Mouse (Mus musculus) MEL (cell line): ENCODE measurements around the gene Phf8. TPM values are rescaled to one million over a fixed set of nuclear protein-coding genes. Genes with fewer than 3 reads are reported as not detected.

Experiments used
- DNase-seq: peaks from one replicate; pipeline ENCODE4 v3.0.0; 2011; ENCODE audit warnings: low read depth, low spot score
- H3K27ac ChIP-seq: 2 replicates; pipeline ENCODE4 v1.5.1; 2012; ENCODE audit warnings: low read depth, mild to moderate bottlenecking, control low read depth, low read length, moderate library complexity; ENCODE audit not compliant: control insufficient read depth
- H3K27me3 ChIP-seq, 2 experiments: fragments of 150-350 bp in 1 of 2; sonication (generic) in 1 of 2; 2 replicates each; pipeline ENCODE4 v1.6.1; 2012; ENCODE audit warnings: low read length in 2 of 2, mild to moderate bottlenecking in 2 of 2, improper control_type of control experiment in 1 of 2, moderate library complexity in 1 of 2; ENCODE audit not compliant: insufficient read depth in 2 of 2, control insufficient read depth in 1 of 2
- H3K36me3 ChIP-seq, 2 experiments: 2 replicates each; pipeline ENCODE4 v1.6.1; 2012 to 2014; ENCODE audit warnings: low read length in 2 of 2, improper control_type of control experiment in 1 of 2, inconsistent platforms in 1 of 2, mild to moderate bottlenecking in 1 of 2; ENCODE audit not compliant: insufficient read depth in 2 of 2, control insufficient read depth in 1 of 2
- H3K4me1 ChIP-seq, 2 experiments: fragments of 150-350 bp in 1 of 2; sonication (generic) in 1 of 2; 2 replicates each; pipeline ENCODE4 v1.6.1; 2012; ENCODE audit warnings: low read length in 2 of 2, improper control_type of control experiment in 1 of 2, mild to moderate bottlenecking in 1 of 2; ENCODE audit not compliant: insufficient read depth in 2 of 2, control insufficient read depth in 1 of 2
- H3K4me3 ChIP-seq, 2 experiments: fragments of 150-350 bp in 1 of 2; sonication (generic) in 1 of 2; 2 replicates each; pipeline ENCODE4 v1.5.1; 2012; ENCODE audit warnings: low read depth in 2 of 2, low read length in 2 of 2, mild to moderate bottlenecking in 2 of 2, moderate library complexity in 2 of 2, control low read depth in 1 of 2, improper control_type of control experiment in 1 of 2; ENCODE audit not compliant: control insufficient read depth in 1 of 2, insufficient read depth in 1 of 2
- H3K79me2 ChIP-seq: 2 replicates; pipeline ENCODE4 v1.6.1; 2012; ENCODE audit warnings: mild to moderate bottlenecking, low read length, moderate library complexity; ENCODE audit not compliant: control insufficient read depth, poor library complexity, insufficient read depth
- H3K9ac ChIP-seq: 2 replicates; pipeline ENCODE4 v1.6.1; 2012; ENCODE audit warnings: low read depth, mild to moderate bottlenecking, control low read depth, low read length, moderate library complexity; ENCODE audit not compliant: control insufficient read depth, poor library complexity, severe bottlenecking
- H3K9me3 ChIP-seq: fragments of 150-350 bp; sonication (generic); replicated peaks from 2 replicates; pipeline ENCODE4 v1.6.1; 2012; ENCODE audit warnings: mild to moderate bottlenecking, low read length, improper control_type of control experiment, moderate library complexity; ENCODE audit not compliant: insufficient read depth
- BHLHE40 ChIP-seq: IDR thresholded peaks from 2 replicates; pipeline ENCODE4 v1.6.1; 2012; ENCODE audit warnings: low read depth, mild to moderate bottlenecking, inconsistent platforms, low read length, improper control_type of control experiment, borderline replicate concordance
- CHD1 ChIP-seq: IDR thresholded peaks from 2 replicates; pipeline ENCODE4 v1.6.1; 2012; ENCODE audit warnings: low read depth, mild to moderate bottlenecking, inconsistent platforms, low read length, improper control_type of control experiment
- CHD2 ChIP-seq: IDR thresholded peaks from 2 replicates; pipeline ENCODE4 v1.6.1; 2011; ENCODE audit warnings: low read length, improper control_type of control experiment
- CTCF ChIP-seq, 3 experiments: IDR thresholded peaks in 2 of 3; conservative IDR thresholded peaks in 1 of 3; 2 replicates each; pipeline ENCODE4 v1.5.1; 2011 to 2012; ENCODE audit warnings: low read length in 3 of 3, low read depth in 2 of 3, mild to moderate bottlenecking in 2 of 3, improper control_type of control experiment in 1 of 3, inconsistent platforms in 1 of 3, mixed read lengths in 1 of 3, moderate library complexity in 1 of 3; ENCODE audit not compliant: control insufficient read depth in 1 of 3, insufficient read depth in 1 of 3, poor library complexity in 1 of 3, severe bottlenecking in 1 of 3
- E2F4 ChIP-seq: IDR thresholded peaks from 2 replicates; pipeline ENCODE4 v1.6.1; 2011; ENCODE audit warnings: low read depth, low read length, improper control_type of control experiment, borderline replicate concordance
- ELF1 ChIP-seq: IDR thresholded peaks from 2 replicates; pipeline ENCODE4 v1.6.1; 2014; ENCODE audit warnings: low read depth, mild to moderate bottlenecking, inconsistent platforms, low read length, improper control_type of control experiment, moderate library complexity
- EP300 ChIP-seq, 2 experiments: IDR thresholded peaks; 2 replicates each; pipeline ENCODE4 v1.6.1; 2011; ENCODE audit warnings: improper control_type of control experiment in 2 of 2, low read length in 2 of 2, low read depth in 1 of 2, mild to moderate bottlenecking in 1 of 2
- ETS1 ChIP-seq: IDR thresholded peaks from 2 replicates; pipeline ENCODE4 v1.6.1; 2012; ENCODE audit warnings: low read depth, mild to moderate bottlenecking, inconsistent platforms, low read length, improper control_type of control experiment, moderate library complexity
- GABPA ChIP-seq: IDR thresholded peaks from 2 replicates; pipeline ENCODE4 v1.6.1; 2012; ENCODE audit warnings: low read depth, mild to moderate bottlenecking, inconsistent platforms, low read length, improper control_type of control experiment, moderate library complexity
- GATA1 ChIP-seq: IDR thresholded peaks from 2 replicates; pipeline ENCODE4 v1.6.1; 2011; ENCODE audit warnings: low read depth, low read length, improper control_type of control experiment
- HCFC1 ChIP-seq: IDR thresholded peaks from 2 replicates; pipeline ENCODE4 v1.6.1; 2012; ENCODE audit warnings: low read depth, mild to moderate bottlenecking, inconsistent platforms, low read length, improper control_type of control experiment, moderate library complexity
- JUND ChIP-seq: IDR thresholded peaks from 2 replicates; pipeline ENCODE4 v1.6.1; 2011; ENCODE audit warnings: low read depth, mild to moderate bottlenecking, improper control_type of control experiment, low read length
- KAT2A ChIP-seq: conservative IDR thresholded peaks from 2 replicates; pipeline ENCODE4 v1.6.1; 2012; ENCODE audit warnings: low read depth, low read length, improper control_type of control experiment, inconsistent platforms
- MAFK ChIP-seq: IDR thresholded peaks from 2 replicates; pipeline ENCODE4 v1.6.1; 2011; ENCODE audit warnings: low read depth, mild to moderate bottlenecking, low read length, improper control_type of control experiment, borderline replicate concordance
- MAX ChIP-seq: IDR thresholded peaks from 2 replicates; pipeline ENCODE4 v1.6.1; 2011; ENCODE audit warnings: low read length, improper control_type of control experiment
- MAZ ChIP-seq: IDR thresholded peaks from 2 replicates; pipeline ENCODE4 v1.6.1; 2012; ENCODE audit warnings: low read depth, mild to moderate bottlenecking, inconsistent platforms, low read length, improper control_type of control experiment
- MEF2A ChIP-seq: IDR thresholded peaks from 2 replicates; pipeline ENCODE4 v1.6.1; 2014; ENCODE audit warnings: low read depth, mild to moderate bottlenecking, inconsistent platforms, low read length, improper control_type of control experiment; ENCODE audit not compliant: poor library complexity, insufficient replicate concordance, severe bottlenecking; ENCODE audit errors: extremely low read depth
- MXI1 ChIP-seq: IDR thresholded peaks from 2 replicates; pipeline ENCODE4 v1.6.1; 2011; ENCODE audit warnings: mild to moderate bottlenecking, low read depth, low read length, improper control_type of control experiment
- MYB ChIP-seq: IDR thresholded peaks from 2 replicates; pipeline ENCODE4 v1.6.1; 2011; ENCODE audit warnings: mild to moderate bottlenecking, low read depth, low read length, improper control_type of control experiment
- MYC ChIP-seq: IDR thresholded peaks from 2 replicates; pipeline ENCODE4 v1.6.1; 2011; ENCODE audit warnings: low read depth, mild to moderate bottlenecking, low read length, improper control_type of control experiment, moderate library complexity
- NELFE ChIP-seq: IDR thresholded peaks from 2 replicates; pipeline ENCODE4 v1.6.1; 2011; ENCODE audit warnings: low read depth, low read length, improper control_type of control experiment
- NRF1 ChIP-seq: IDR thresholded peaks from 2 replicates; pipeline ENCODE4 v1.6.1; 2014; ENCODE audit warnings: low read depth, mild to moderate bottlenecking, inconsistent platforms, low read length, improper control_type of control experiment, moderate library complexity; ENCODE audit not compliant: poor library complexity, insufficient read depth, severe bottlenecking
- POLR2A ChIP-seq, 2 experiments: IDR thresholded peaks; 2 replicates each; pipeline ENCODE4 v1.6.1; 2011 to 2012; ENCODE audit warnings: low read length in 2 of 2, mild to moderate bottlenecking in 2 of 2, control low read depth in 1 of 2, improper control_type of control experiment in 1 of 2, low read depth in 1 of 2, moderate library complexity in 1 of 2; ENCODE audit not compliant: control insufficient read depth in 1 of 2, insufficient read depth in 1 of 2, poor library complexity in 1 of 2
- POLR2AphosphoS2 ChIP-seq: IDR thresholded peaks from 2 replicates; pipeline ENCODE4 v1.6.1; 2011; ENCODE audit warnings: low read length, improper control_type of control experiment
- POLR2AphosphoS5 ChIP-seq: IDR thresholded peaks from 2 replicates; pipeline ENCODE4 v1.6.1; 2012; ENCODE audit warnings: low read depth, borderline replicate concordance, mild to moderate bottlenecking, inconsistent platforms, low read length, moderate library complexity, mixed read lengths
- RAD21 ChIP-seq: IDR thresholded peaks from 2 replicates; pipeline ENCODE4 v1.6.1; 2011; ENCODE audit warnings: mild to moderate bottlenecking, low read depth, low read length, improper control_type of control experiment
- RCOR1 ChIP-seq: IDR thresholded peaks from 2 replicates; pipeline ENCODE4 v1.6.1; 2012; ENCODE audit warnings: low read depth, mild to moderate bottlenecking, inconsistent platforms, low read length, improper control_type of control experiment
- SIN3A ChIP-seq: IDR thresholded peaks from 2 replicates; pipeline ENCODE4 v1.6.1; 2012; ENCODE audit warnings: low read length, improper control_type of control experiment, inconsistent platforms
- SMC3 ChIP-seq: IDR thresholded peaks from 2 replicates; pipeline ENCODE4 v1.6.1; 2011; ENCODE audit warnings: low read depth, low read length, improper control_type of control experiment
- TBP ChIP-seq: IDR thresholded peaks from 2 replicates; pipeline ENCODE4 v1.8.0; 2011; ENCODE audit warnings: low read depth, low read length, improper control_type of control experiment
- TCF12 ChIP-seq: IDR thresholded peaks from 2 replicates; pipeline ENCODE4 v1.6.1; 2014; ENCODE audit warnings: low read depth, mild to moderate bottlenecking, inconsistent platforms, low read length, improper control_type of control experiment, moderate library complexity
- UBTF ChIP-seq: IDR thresholded peaks from 2 replicates; pipeline ENCODE4 v1.6.1; 2012; ENCODE audit warnings: low read depth, mild to moderate bottlenecking, inconsistent platforms, low read length, improper control_type of control experiment, moderate library complexity, borderline replicate concordance; ENCODE audit not compliant: insufficient read depth
- USF1 ChIP-seq: IDR thresholded peaks from 2 replicates; pipeline ENCODE4 v1.6.1; 2014; ENCODE audit warnings: low read depth, mild to moderate bottlenecking, inconsistent platforms, low read length, improper control_type of control experiment, moderate library complexity
- USF2 ChIP-seq, 2 experiments: IDR thresholded peaks; 2 replicates each; pipeline ENCODE4 v1.6.1; 2011 to 2012; ENCODE audit warnings: improper control_type of control experiment in 2 of 2, low read length in 2 of 2, borderline replicate concordance in 1 of 2, inconsistent platforms in 1 of 2, low read depth in 1 of 2, mild to moderate bottlenecking in 1 of 2; ENCODE audit not compliant: insufficient read depth in 1 of 2
- ZC3H11A ChIP-seq: IDR thresholded peaks from 2 replicates; pipeline ENCODE4 v1.6.1; 2012; ENCODE audit warnings: low read depth, mild to moderate bottlenecking, inconsistent platforms, low read length, improper control_type of control experiment
- ZKSCAN1 ChIP-seq: IDR thresholded peaks from 2 replicates; pipeline ENCODE4 v1.6.1; 2012; ENCODE audit warnings: low read depth, mild to moderate bottlenecking, inconsistent platforms, low read length, improper control_type of control experiment, moderate library complexity
- ZMIZ1 ChIP-seq: IDR thresholded peaks from 2 replicates; pipeline ENCODE4 v1.6.1; 2012; ENCODE audit warnings: low read depth, mild to moderate bottlenecking, inconsistent platforms, low read length, improper control_type of control experiment, moderate library complexity
- ZNF384 ChIP-seq: IDR thresholded peaks from 2 replicates; pipeline ENCODE4 v1.6.1; 2012; ENCODE audit warnings: low read depth, mild to moderate bottlenecking, inconsistent platforms, low read length, improper control_type of control experiment
- polyA plus RNA-seq, 2 experiments: library from polyadenylated mRNA; stranded (reverse) in 1 of 2; unstranded in 1 of 2; fragments of >175 nt in 1 of 2; fragments of >200 nt in 1 of 2; gene quantifications; 2 replicates each; pipeline versions ENCODE4 v1.2.1 to v1.2.4; 2012; ENCODE audit warnings: low replicate concordance in 2 of 2, low read depth in 1 of 2; ENCODE audit not compliant: insufficient read length in 2 of 2, insufficient read depth in 1 of 2, missing spikeins in 1 of 2
- total RNA-seq: library from RNA; depleted of rRNA; stranded (reverse); fragments of 300-350 nt; gene quantifications from 2 replicates; pipeline ENCODE4 v1.2.3, GENCODE M21; 2012

Gene Phf8
- total and polyA plus RNA-seq, 3 experiments, result 13.6 to 132 (median 31.8) TPM

DNA sequence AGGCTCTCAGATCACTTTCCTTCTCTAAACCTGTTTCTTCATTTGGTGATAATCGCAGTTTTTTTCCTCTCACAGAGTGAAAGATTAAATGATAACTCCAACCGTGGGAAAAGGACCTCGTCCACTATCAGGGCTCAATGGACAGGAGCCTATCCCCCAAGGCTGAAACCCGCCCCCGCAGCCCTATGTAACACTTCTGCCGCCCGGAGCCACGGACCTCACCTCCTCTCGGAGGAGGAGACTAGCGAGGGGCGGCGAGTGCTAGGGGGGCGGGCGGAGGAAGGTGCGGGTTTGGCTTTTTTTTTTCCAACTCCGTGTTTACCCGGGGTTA lies 380 bp upstream of the Phf8 start:
- Histone ChIP-seq H3K9me3 (no peaks in the 10 kb centered on the region), H3K79me2 (peaks cover 12% of the 10 kb centered on the region), H3K36me3 (peaks cover 5 to 22% of the 10 kb centered on the region in 2 experiments), H3K9ac (peak overlapping the region; percentile 76), H3K27ac (peak overlapping the region; percentile 85), H3K27me3 (no peaks in the 10 kb centered on the region), H3K4me1 (peaks cover 8 to 14% of the 10 kb centered on the region in 2 experiments), H3K4me3 (peak overlapping the region; percentile 53 to 78)
- no peak for DNase-seq
- TF ChIP-seq MAFK (no peak), GATA1 (peak; percentile 2; the same call in 1 of the 2 replicates), TCF12 (no peak; the same call in 1 of the 2 replicates), POLR2A (IDR thresholded peaks at IDR 0.05; ENCODE audit: control insufficient read depth in 1 of 2, insufficient read depth in 1 of 2, low read depth in 1 of 2, low read length in 2 of 2, poor library complexity in 1 of 2) (no peak), POLR2AphosphoS2 (no peak), MYB (no peak), SIN3A (no peak), NELFE (no peak), GABPA (no peak), ZKSCAN1 (no peak), TBP (no peak), RCOR1 (no peak), CTCF (IDR thresholded peaks at IDR 0.05 in 2 of 3, conservative IDR thresholded peaks at IDR 0.05 in 1 of 3; ENCODE audit: control insufficient read depth in 1 of 3, insufficient read depth in 1 of 3, low read depth in 2 of 3, low read length in 3 of 3, poor library complexity in 1 of 3, severe bottlenecking in 1 of 3) (no peak), ETS1 (peak; percentile 2; the same call in 1 of the 2 replicates), MAX (no peak), USF1 (no peak), NRF1 (no peak), ELF1 (no peak), ZNF384 (peak; percentile 94), CHD2 (no peak), MXI1 (no peak), UBTF (no peak), MYC (no peak; the same call in 1 of the 2 replicates), MAZ (no peak), SMC3 (no peak), JUND (no peak), E2F4 (no peak), USF2 (IDR thresholded peaks at IDR 0.05; ENCODE audit: borderline replicate concordance in 1 of 2, insufficient read depth in 1 of 2, low read depth in 1 of 2, low read length in 2 of 2) (no peak), MEF2A (no peak), CHD1 (0 out of 2 replicates have a peak, but pooled peaks have one; percentile 7), RAD21 (no peak), ZC3H11A (no peak), POLR2AphosphoS5 (no peak), KAT2A (no peak), ZMIZ1 (peak; percentile 4), EP300 (IDR thresholded peaks at IDR 0.05; ENCODE audit: low read depth in 1 of 2, low read length in 2 of 2) (peak; percentile 4 to 48; a peak in 2 of 4 replicates), BHLHE40 (no peak), HCFC1 (no peak)
